In genomic region chr3:69885866-69886265, GRCm38 (mm10) we compare ENCODE assay signal across 23 mouse cellular contexts. TPM values are rescaled to one million over a fixed set of nuclear protein-coding genes. Genes with fewer than 3 reads are reported as not detected.
DNase-seq lines count a peak whose midpoint lies in the region; ATAC-seq and TF ChIP-seq lines count a peak whose summit lies in the region.
"Had no signal": no experiment of that assay in that cellular context is flagged by ENCODE, and none has a peak within 500 bp of the region (broad histone marks: within the 10 kb centered on the region; RNA-seq: fewer than 3 reads in every experiment).

No protein-coding gene starts in this region.

- 42% methylated on average over 2 of the region's 2 CpGs for WGBS in kidney, embryonic 14.5 days
- WGBS in cerebellum, adult 2 months: 29% methylated on average over 2 of the region's 2 CpGs
- WGBS in thymus, adult 2 months: 66% methylated on average over 2 of the region's 2 CpGs
- 59% methylated on average over 2 of the region's 2 CpGs for WGBS in lung, postnatal 0 days

- no peaks in the 10 kb centered on the region for H3K9me3 ChIP-seq in kidney, embryonic 14.5 days (ENCODE audit: control insufficient read depth, low read length)
- H3K9me3 ChIP-seq in lung, postnatal 0 days (ENCODE audit: low read length): no peaks in the 10 kb centered on the region
- H3K9me3 ChIP-seq: embryonic facial prominence, embryonic 15.5 days; forebrain, embryonic 13.5 days; hindbrain, embryonic 10.5 days; hindbrain, embryonic 15.5 days; liver, embryonic 12.5 days had no signal

- no peaks in the 10 kb centered on the region for H3K36me3 ChIP-seq in kidney, embryonic 14.5 days (ENCODE audit: control insufficient read depth, insufficient read depth, low read length)
- H3K36me3 ChIP-seq in thymus, adult 2 months (ENCODE audit: control insufficient read depth, insufficient read depth, low read length): no peaks in the 10 kb centered on the region
- no peaks in the 10 kb centered on the region for H3K36me3 ChIP-seq in lung, postnatal 0 days (ENCODE audit: insufficient read depth, low read length)
- H3K36me3 ChIP-seq: embryonic facial prominence, embryonic 15.5 days; hindbrain, embryonic 10.5 days; hindbrain, embryonic 15.5 days; liver, embryonic 12.5 days had no signal

- no peak overlapping the region for H3K4me2 ChIP-seq in kidney, embryonic 14.5 days (replicated peaks; ENCODE audit: low read depth, low read length)
- no peak overlapping the region for H3K4me2 ChIP-seq in lung, postnatal 0 days (replicated peaks; ENCODE audit: low read depth, low read length)
- H3K4me2 ChIP-seq: embryonic facial prominence, embryonic 15.5 days; forebrain, embryonic 13.5 days; hindbrain, embryonic 15.5 days; liver, embryonic 12.5 days had no signal

- ATAC-seq in kidney, embryonic 14.5 days (ENCODE audit: low FRiP score, low TSS enrichment): no peak
- no peak for ATAC-seq in lung, postnatal 0 days
- ATAC-seq: forebrain, embryonic 13.5 days; liver, embryonic 12.5 days; liver, postnatal 0 days; Patski had no signal

- H3K4me3 ChIP-seq in kidney, embryonic 14.5 days (ENCODE audit: low read length): no peak overlapping the region
- H3K4me3 ChIP-seq in cerebellum, adult 2 months (replicated peaks; ENCODE audit: insufficient read depth, low read depth, low read length): no peak overlapping the region
- H3K4me3 ChIP-seq in thymus, adult 2 months (ENCODE audit: control insufficient read depth, insufficient read depth, low read length): no peak overlapping the region
- no peak overlapping the region for H3K4me3 ChIP-seq in lung, postnatal 0 days (ENCODE audit: low read depth, low read length)
- H3K4me3 ChIP-seq: embryonic facial prominence, embryonic 15.5 days; forebrain, embryonic 13.5 days; hindbrain, embryonic 10.5 days; hindbrain, embryonic 15.5 days; liver, embryonic 12.5 days had no signal

- H3K27me3 ChIP-seq in kidney, embryonic 14.5 days (ENCODE audit: control insufficient read depth, insufficient read depth, low read length): no peaks in the 10 kb centered on the region
- H3K27me3 ChIP-seq in cerebellum, adult 2 months (ENCODE audit: control insufficient read depth, insufficient read depth, low read length): no peaks in the 10 kb centered on the region
- no peaks in the 10 kb centered on the region for H3K27me3 ChIP-seq in thymus, adult 2 months (ENCODE audit: control insufficient read depth, insufficient read depth, low read length)
- no peaks in the 10 kb centered on the region for H3K27me3 ChIP-seq in lung, postnatal 0 days (replicated peaks; ENCODE audit: insufficient read depth, low read length)
- H3K27me3 ChIP-seq: embryonic facial prominence, embryonic 15.5 days; forebrain, embryonic 13.5 days; hindbrain, embryonic 15.5 days; liver, embryonic 12.5 days had no signal

- DNase-seq in cerebellum, adult 11-12 months: peak; percentile 44
- no peak for DNase-seq in cerebellum, postnatal 4 days (ENCODE audit: low spot score in 2 of 2)
- DNase-seq in kidney, adult 9 months: peak; percentile 11
- DNase-seq in cerebellum, adult 2 months: peak; percentile 28 to 54
- peak; percentile 28 to 42 for DNase-seq in cerebellum, postnatal 25 days
- DNase-seq in thymus, adult 2 months: no peak
- no peak for DNase-seq in lung, postnatal 0 days (ENCODE audit: low spot score)
- DNase-seq: adrenal gland, postnatal 14 days; gastrocnemius, postnatal 10 days; heart, postnatal 14 days; layer of hippocampus, postnatal 36 days; left cerebral cortex, postnatal 4 days; liver, postnatal 0 days; midbrain, embryonic 14.5 days; thymus, postnatal 14 days had no signal

- no peak for TF ChIP-seq EP300 in lung, postnatal 0 days (IDR thresholded peaks at IDR 0.05)

- H3K4me1 ChIP-seq in kidney, embryonic 14.5 days (ENCODE audit: control insufficient read depth, insufficient read depth, low read length): no peaks in the 10 kb centered on the region
- no peaks in the 10 kb centered on the region for H3K4me1 ChIP-seq in cerebellum, adult 2 months (ENCODE audit: control insufficient read depth, insufficient read depth, low read length)
- H3K4me1 ChIP-seq in thymus, adult 2 months (replicated peaks; ENCODE audit: control insufficient read depth, insufficient read depth, low read length): no peaks in the 10 kb centered on the region
- H3K4me1 ChIP-seq in lung, postnatal 0 days (ENCODE audit: insufficient read depth, low read depth, low read length): no peaks in the 10 kb centered on the region
- H3K4me1 ChIP-seq: embryonic facial prominence, embryonic 15.5 days; forebrain, embryonic 13.5 days; hindbrain, embryonic 10.5 days; hindbrain, embryonic 15.5 days; liver, embryonic 12.5 days had no signal

- no peak for TF ChIP-seq POLR2A in cerebellum, adult 2 months (IDR thresholded peaks at IDR 0.05; ENCODE audit: borderline replicate concordance, insufficient read depth, low read length)
- no peak for TF ChIP-seq POLR2A in thymus, adult 2 months (IDR thresholded peaks at IDR 0.05; ENCODE audit: control insufficient read depth, extremely low read depth, insufficient read depth, low read length, poor library complexity)

- no peak for TF ChIP-seq CTCF in cerebellum, adult 2 months (IDR thresholded peaks at IDR 0.05; ENCODE audit: borderline replicate concordance, insufficient read depth, low read depth, low read length)
- no peak for TF ChIP-seq CTCF in thymus, adult 2 months (IDR thresholded peaks at IDR 0.05; ENCODE audit: borderline replicate concordance, control insufficient read depth, extremely low read depth, insufficient read depth, low read length, poor library complexity)
- TF ChIP-seq CTCF in lung, postnatal 0 days (IDR thresholded peaks at IDR 0.05): no peak

- H3K27ac ChIP-seq in kidney, embryonic 14.5 days (ENCODE audit: low read depth, low read length): no peak overlapping the region
- H3K27ac ChIP-seq in cerebellum, adult 2 months (ENCODE audit: insufficient read depth, low read length): no peak overlapping the region
- no peak overlapping the region for H3K27ac ChIP-seq in thymus, adult 2 months (ENCODE audit: control insufficient read depth, insufficient read depth, low read length)
- H3K27ac ChIP-seq in lung, postnatal 0 days (ENCODE audit: low read length): no peak overlapping the region
- H3K27ac ChIP-seq: embryonic facial prominence, embryonic 15.5 days; forebrain, embryonic 13.5 days; hindbrain, embryonic 10.5 days; hindbrain, embryonic 15.5 days; liver, embryonic 12.5 days; macrophage had no signal

- H3K9ac ChIP-seq in kidney, embryonic 14.5 days (ENCODE audit: low read depth, low read length): no peak overlapping the region
- no peak overlapping the region for H3K9ac ChIP-seq in lung, postnatal 0 days (replicated peaks; ENCODE audit: low read depth)
- H3K9ac ChIP-seq: embryonic facial prominence, embryonic 15.5 days; forebrain, embryonic 13.5 days; hindbrain, embryonic 15.5 days; liver, embryonic 12.5 days; liver, postnatal 0 days had no signal

RNA-seq across cellular contexts. Expression of gene Sptssb, which starts 26.1 kb away (rescaled TPM):
- 0.99 and 1.5 TPM in 2 replicates for polyA plus RNA-seq in kidney, embryonic 14.5 days (2014; fragmentation: Nextera tagmentation; extraction: Ambion mirVana)
- 31.7 and 36.1 TPM in 2 replicates for polyA plus RNA-seq in cerebellum, adult 2 months (2012; rRNA removed)
- 2.3 and 5.5 TPM in 2 replicates for polyA plus RNA-seq in thymus, adult 2 months (2012; rRNA removed)
- polyA plus RNA-seq in lung, postnatal 0 days (2015; fragmentation: Nextera tagmentation; extraction: Ambion mirVana): 4.1 and 5.0 TPM in 2 replicates
- polyA plus RNA-seq: forebrain, embryonic 13.5 days; macrophage had no signal

Comparison
In these comparisons a context has a peak if more than half of its experiments do, and no peak if none do; other contexts are left out.
1. DNase-seq: peak in cerebellum, adult 11-12 months (single experiment), kidney, adult 9 months (single experiment), cerebellum, adult 2 months (2 of 2) and cerebellum, postnatal 25 days (2 of 2); none in cerebellum, postnatal 4 days (0 of 2), thymus, adult 2 months (single experiment) and lung, postnatal 0 days (single experiment).